Mouse (Mus musculus) heart, adult 2 months (tissue): Measurements from ENCODE around the gene Rabepk.

Experiments used
- CTCF ChIP-seq: fragments of 200-600 bp; IDR thresholded peaks from 2 replicates; pipeline ENCODE4 v1.8.1; 2022; ENCODE audit warnings: antibody characterized with exemption, mild to moderate bottlenecking, moderate library complexity
- EP300 ChIP-seq: fragments of 200-500 bp; IDR thresholded peaks from 2 replicates; pipeline ENCODE4 v1.6.1; 2011; ENCODE audit warnings: low read depth, low read length, control low read depth; ENCODE audit not compliant: insufficient read depth

DNA sequence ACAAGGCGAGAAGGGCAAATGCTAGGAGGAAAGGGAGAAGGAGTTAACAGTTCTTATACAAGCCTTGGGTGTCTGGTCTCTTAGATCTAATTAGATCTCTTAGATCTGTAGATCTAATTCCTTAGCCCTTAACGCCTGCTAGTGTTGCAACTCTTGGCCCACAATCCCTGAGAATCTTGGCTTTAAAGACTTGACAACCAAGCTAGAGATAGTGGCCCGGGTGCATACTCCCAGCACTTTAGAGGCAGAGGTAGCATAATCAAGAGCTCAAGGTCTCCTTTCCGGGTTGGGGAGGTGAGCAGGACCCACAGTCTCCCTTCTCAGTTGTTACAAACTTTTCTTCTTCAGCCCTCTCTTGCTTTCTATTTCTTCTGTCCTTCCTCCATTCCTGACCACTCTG, 27.9 kb upstream of the Rabepk start:
- TF ChIP-seq CTCF (no peak), EP300 (no peak)
